Mouse (Mus musculus) brain, embryonic 14.5 days (tissue): ENCODE data around the gene Hoxd13.

Experiments used
- CTCF ChIP-seq: fragments of 200-500 bp; IDR thresholded peaks from 2 replicates; pipeline ENCODE4 v1.5.1; 2012; ENCODE audit warnings: inconsistent platforms, mild to moderate bottlenecking, moderate library complexity, borderline replicate concordance; ENCODE audit not compliant: insufficient read depth, insufficient read length; ENCODE audit errors: extremely low read depth
- POLR2A ChIP-seq: fragments of 200-500 bp; IDR thresholded peaks from 2 replicates; pipeline ENCODE4 v1.6.1; 2012; ENCODE audit warnings: mild to moderate bottlenecking, inconsistent platforms, borderline replicate concordance; ENCODE audit not compliant: poor library complexity, insufficient read depth, insufficient read length, severe bottlenecking; ENCODE audit errors: extremely low read depth

GRCm38 (mm10) chr2:74658667-74659371 lies 9.3 kb upstream of the Hoxd13 start:
- TF ChIP-seq POLR2A (no peak), CTCF (no peak)
